Mouse (Mus musculus) forebrain, embryonic 15.5 days (tissue): ENCODE measurements at regions not wholly inside any gene's neighbourhood (a gene's known extent, or its start where the extent isn't known, plus 50 kb on each side); places are given as distances from the start of the nearest gene placed in this dataset.

Experiments used
- ATAC-seq: fragments of 200-750 bp; cut with Nextera tagmentation; replicated peaks from 2 replicates; pipeline ENCODE4 v1.8.0; 2017; ENCODE audit warnings: mild to moderate bottlenecking, moderate TSS enrichment, moderate library complexity
- H3K27ac ChIP-seq: fragments of 300-500 bp; sonication (generic); replicated peaks from 2 replicates; pipeline ENCODE4 v1.5.1; 2015; ENCODE audit warnings: mild to moderate bottlenecking, inconsistent platforms
- H3K27me3 ChIP-seq: fragments of 300-500 bp; sonication (generic); 2 replicates; pipeline ENCODE4 v1.6.1; 2015; ENCODE audit warnings: inconsistent platforms
- H3K36me3 ChIP-seq: fragments of 300-500 bp; sonication (generic); 2 replicates; pipeline ENCODE4 v1.6.1; 2015; ENCODE audit warnings: mild to moderate bottlenecking, inconsistent platforms
- H3K4me1 ChIP-seq: fragments of 300-500 bp; sonication (generic); 2 replicates; pipeline ENCODE4 v1.6.1; 2015; ENCODE audit warnings: inconsistent platforms
- H3K4me2 ChIP-seq: fragments of 300-500 bp; sonication (generic); replicated peaks from 2 replicates; pipeline ENCODE4 v1.6.1; 2015; ENCODE audit warnings: mild to moderate bottlenecking, inconsistent platforms
- H3K4me3 ChIP-seq: fragments of 300-500 bp; sonication (generic); 2 replicates; pipeline ENCODE4 v1.5.1; 2015; ENCODE audit warnings: mild to moderate bottlenecking, inconsistent platforms
- H3K9ac ChIP-seq: fragments of 300-500 bp; sonication (generic); replicated peaks from 2 replicates; pipeline ENCODE4 v1.6.1; 2015; ENCODE audit warnings: mild to moderate bottlenecking, inconsistent platforms
- H3K9me3 ChIP-seq: fragments of 300-500 bp; sonication (generic); 2 replicates; pipeline ENCODE4 v1.6.1; 2016; ENCODE audit warnings: inconsistent platforms
- WGBS: fragments of 180-500 bp; shearing (Covaris S2); methylation state at CpG from one replicate; pipeline ENCODE4 v1.1.7; 2015; ENCODE audit warnings: mixed read lengths; 5-methylcytosine and 5-hydroxymethylcytosine counted together

DNA sequence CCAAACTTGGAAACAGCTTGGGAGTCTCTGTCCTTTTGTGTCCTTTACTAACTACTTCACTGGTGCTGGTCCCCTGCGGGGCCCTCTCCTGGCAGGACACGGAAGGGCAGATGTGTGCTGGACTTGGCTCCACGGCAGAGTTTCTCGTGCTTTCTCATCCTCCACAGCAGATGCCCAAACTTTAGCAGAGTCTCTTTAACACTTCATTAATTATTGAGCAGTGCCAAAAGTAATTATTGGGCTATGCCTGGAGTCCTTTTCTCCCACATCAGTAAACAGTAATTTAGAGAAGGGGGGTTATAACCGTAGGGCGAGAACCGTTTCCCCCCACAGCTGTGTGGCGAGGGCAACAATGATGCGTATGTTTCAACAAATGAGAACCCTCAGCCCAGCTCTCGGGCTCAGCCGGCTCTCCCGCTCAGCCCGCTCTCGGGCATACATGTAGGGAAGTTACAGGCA lies 348.3 kb upstream of the Atp11b start:
- H3K9me3 ChIP-seq, result no peaks in the 10 kb centered on the region
- H3K36me3 ChIP-seq, result no peaks in the 10 kb centered on the region
- H3K27me3 ChIP-seq, result no peaks in the 10 kb centered on the region
- H3K9ac ChIP-seq, result no peak overlapping the region
- peaks cover 25% of the 10 kb centered on the region for H3K4me1 ChIP-seq
- peak; percentile 85 for ATAC-seq
- H3K4me3 ChIP-seq, result no peak overlapping the region
- WGBS, result 12% methylated on average over 14 of the region's 14 CpGs
- peak overlapping the region; percentile 18 for H3K4me2 ChIP-seq
- peak overlapping the region; percentile 80 for H3K27ac ChIP-seq

DNA sequence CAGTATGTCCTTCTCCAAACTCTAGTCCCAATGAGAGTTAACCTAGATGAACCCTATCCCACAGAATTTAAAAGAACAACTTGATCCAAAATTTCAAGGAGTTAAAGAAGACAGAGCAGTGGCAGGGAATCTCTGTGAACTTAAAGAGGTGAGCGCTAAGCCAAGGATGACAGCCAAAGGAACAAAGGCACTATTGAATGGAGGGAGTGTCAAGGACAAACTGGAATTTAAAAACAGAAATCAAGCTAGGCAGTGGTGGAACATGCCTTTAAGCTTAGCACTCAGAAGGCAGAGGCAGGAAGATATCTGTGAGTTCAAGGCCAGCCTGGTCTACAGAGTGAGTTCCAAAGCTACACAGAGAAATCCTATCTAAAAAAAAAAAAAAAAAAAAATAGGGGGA lies 316.2 kb upstream of the Atp11b start:
- Histone ChIP-seq H3K36me3 (no peaks in the 10 kb centered on the region), H3K27ac (no peak overlapping the region), H3K4me2 (no peak overlapping the region), H3K4me1 (no peaks in the 10 kb centered on the region), H3K4me3 (no peak overlapping the region), H3K9ac (no peak overlapping the region), H3K9me3 (no peaks in the 10 kb centered on the region), H3K27me3 (no peaks in the 10 kb centered on the region)
- ATAC-seq, result no peak
- WGBS, result 94% methylated on average over 1 of the region's 1 CpGs

DNA sequence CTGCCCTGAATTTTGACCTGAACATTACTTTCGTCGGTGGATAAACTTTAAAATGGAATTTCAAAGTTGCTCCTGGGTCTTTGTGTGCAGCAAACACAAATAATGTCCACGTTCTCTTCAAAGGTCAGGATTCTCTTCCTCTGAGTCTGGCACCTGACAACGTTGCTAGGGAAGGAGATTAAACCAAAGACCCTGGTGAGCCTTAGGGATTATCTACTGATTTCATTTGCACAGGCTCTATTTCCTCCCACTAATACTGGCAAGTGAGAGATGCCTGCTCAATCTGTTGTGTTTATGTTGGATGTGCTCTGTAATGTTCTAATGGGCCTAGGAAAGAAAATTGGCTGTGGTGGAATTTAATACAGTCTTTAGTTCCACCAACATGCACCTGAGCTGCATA lies 291.0 kb upstream of the Atp11b start:
- H3K4me3 ChIP-seq, result no peak overlapping the region
- 37% methylated on average over 4 of the region's 4 CpGs for WGBS
- no peaks in the 10 kb centered on the region for H3K9me3 ChIP-seq
- H3K4me2 ChIP-seq, result no peak overlapping the region
- H3K4me1 ChIP-seq, result peaks cover 23% of the 10 kb centered on the region
- H3K9ac ChIP-seq, result no peak overlapping the region
- H3K27me3 ChIP-seq, result no peaks in the 10 kb centered on the region
- no peak for ATAC-seq
- H3K27ac ChIP-seq, result no peak overlapping the region
- H3K36me3 ChIP-seq, result no peaks in the 10 kb centered on the region

DNA sequence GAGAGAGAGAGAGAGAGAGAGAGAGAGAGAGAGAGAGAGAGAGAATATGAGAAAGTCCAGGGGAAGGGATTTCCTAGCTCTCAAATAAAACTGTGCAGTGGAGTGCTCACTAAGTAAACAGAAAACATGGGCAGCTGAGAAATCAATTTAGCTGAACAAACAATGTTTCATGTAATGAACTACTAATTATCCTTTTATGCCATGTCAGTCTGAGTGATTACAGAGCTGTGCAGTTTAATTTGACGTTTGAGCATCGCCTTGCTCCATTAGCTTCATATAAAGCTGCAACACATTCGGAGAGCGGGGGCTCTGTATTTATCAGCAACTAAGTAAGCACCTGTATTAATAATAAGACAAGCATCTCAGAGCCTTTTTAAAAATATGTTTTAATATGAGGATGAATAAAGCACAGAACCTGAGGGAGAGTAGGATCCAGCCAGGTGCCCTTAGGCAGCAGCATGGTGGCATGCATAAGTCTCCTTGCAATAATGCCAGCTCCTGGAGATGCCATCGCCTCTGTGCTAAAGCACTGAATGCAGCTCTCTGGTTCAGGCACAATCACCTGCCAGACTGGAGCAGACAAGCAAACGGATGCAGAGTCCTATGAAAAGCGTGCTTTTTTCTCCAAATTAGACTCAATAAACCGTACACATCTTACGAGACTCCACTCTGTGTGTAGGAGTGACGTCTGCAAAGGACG lies 289.5 kb upstream of the Atp11b start:
- H3K36me3 ChIP-seq, result no peaks in the 10 kb centered on the region
- H3K9me3 ChIP-seq, result no peaks in the 10 kb centered on the region
- no peaks in the 10 kb centered on the region for H3K27me3 ChIP-seq
- WGBS, result 31% methylated on average over 11 of the region's 11 CpGs
- H3K4me1 ChIP-seq, result peaks cover 23% of the 10 kb centered on the region
- H3K9ac ChIP-seq, result no peak overlapping the region
- no peak overlapping the region for H3K27ac ChIP-seq
- H3K4me3 ChIP-seq, result no peak overlapping the region
- no peak overlapping the region for H3K4me2 ChIP-seq
- ATAC-seq, result peak; percentile 76

DNA sequence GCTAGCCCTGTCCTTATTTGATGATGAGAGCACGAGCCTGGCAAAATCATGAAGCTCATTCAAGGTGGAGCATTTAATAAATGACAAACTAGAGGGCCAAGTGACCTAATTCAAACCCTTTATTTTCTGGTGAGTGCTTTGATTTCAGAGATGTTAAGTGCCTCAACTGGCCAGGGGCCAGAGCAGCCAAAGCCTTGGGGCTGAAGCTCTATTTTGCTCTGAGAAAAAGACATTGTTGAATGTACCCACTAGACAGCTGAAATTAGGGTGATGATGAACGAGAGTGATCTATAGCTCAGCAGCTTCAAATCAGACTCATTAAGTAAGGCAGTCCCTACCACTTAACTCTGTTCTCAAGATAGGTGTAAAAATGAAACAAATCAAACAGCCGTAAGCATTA lies 287.9 kb upstream of the Atp11b start:
- Histone ChIP-seq H3K9ac (no peak overlapping the region), H3K4me1 (peaks cover 23% of the 10 kb centered on the region), H3K4me3 (no peak overlapping the region), H3K4me2 (no peak overlapping the region), H3K36me3 (no peaks in the 10 kb centered on the region), H3K27me3 (no peaks in the 10 kb centered on the region), H3K27ac (no peak overlapping the region), H3K9me3 (no peaks in the 10 kb centered on the region)
- 23% methylated on average over 3 of the region's 3 CpGs for WGBS
- 0 out of 2 replicates have a peak, but pooled peaks have one; percentile 38 for ATAC-seq

DNA sequence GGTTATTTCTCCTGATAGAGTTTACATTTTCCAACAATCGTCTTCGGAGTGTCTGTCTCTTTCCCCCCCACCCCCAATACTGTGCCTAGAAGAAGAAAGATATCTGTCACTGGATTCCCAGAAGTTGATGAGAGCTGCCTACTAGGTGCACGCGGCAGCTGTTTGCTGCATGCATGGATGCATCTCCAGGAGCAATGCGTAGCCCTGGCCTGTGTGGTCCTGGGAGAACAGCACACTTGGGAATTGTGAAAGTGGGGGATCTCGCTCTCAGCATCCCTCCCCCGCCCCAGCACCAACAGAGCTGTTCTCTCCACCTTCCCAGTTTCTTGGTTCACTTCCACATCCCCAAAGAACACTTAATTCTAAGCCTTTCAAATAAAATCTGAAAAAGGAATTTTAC lies 280.6 kb upstream of the Atp11b start:
- Histone ChIP-seq H3K36me3 (no peaks in the 10 kb centered on the region), H3K4me3 (no peak overlapping the region), H3K9ac (no peak overlapping the region), H3K4me1 (peaks cover 9% of the 10 kb centered on the region; the same call in 1 of the 2 replicates), H3K27ac (no peak overlapping the region), H3K27me3 (no peaks in the 10 kb centered on the region), H3K4me2 (no peak overlapping the region), H3K9me3 (no peaks in the 10 kb centered on the region)
- WGBS, result 69% methylated on average over 7 of the region's 7 CpGs
- no peak for ATAC-seq

DNA sequence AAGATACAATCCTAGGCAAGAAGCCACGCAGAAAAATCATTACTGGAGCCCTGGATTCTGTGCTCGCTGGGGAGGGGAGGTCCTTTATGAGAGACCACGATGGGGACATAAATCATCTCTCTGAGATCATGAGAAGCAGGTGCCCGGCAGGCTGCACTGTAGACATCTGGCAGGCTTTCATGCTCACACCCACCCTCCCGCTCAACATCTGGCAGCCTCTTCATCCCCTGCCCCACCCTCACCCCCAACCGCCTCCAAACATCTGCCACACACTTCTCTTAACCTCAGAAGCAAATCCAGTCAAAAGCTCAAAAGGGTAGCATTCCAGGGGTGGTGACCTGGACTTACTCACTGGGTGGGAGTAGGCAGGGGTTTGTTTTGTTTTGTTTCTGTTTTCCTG lies 279.5 kb upstream of the Atp11b start:
- no peak for ATAC-seq
- Histone ChIP-seq H3K27me3 (no peaks in the 10 kb centered on the region), H3K4me2 (no peak overlapping the region), H3K4me1 (peaks cover 9% of the 10 kb centered on the region; the same call in 1 of the 2 replicates), H3K4me3 (no peak overlapping the region), H3K9ac (no peak overlapping the region), H3K9me3 (no peaks in the 10 kb centered on the region), H3K36me3 (no peaks in the 10 kb centered on the region), H3K27ac (no peak overlapping the region)
- 47% methylated on average over 6 of the region's 6 CpGs for WGBS

DNA sequence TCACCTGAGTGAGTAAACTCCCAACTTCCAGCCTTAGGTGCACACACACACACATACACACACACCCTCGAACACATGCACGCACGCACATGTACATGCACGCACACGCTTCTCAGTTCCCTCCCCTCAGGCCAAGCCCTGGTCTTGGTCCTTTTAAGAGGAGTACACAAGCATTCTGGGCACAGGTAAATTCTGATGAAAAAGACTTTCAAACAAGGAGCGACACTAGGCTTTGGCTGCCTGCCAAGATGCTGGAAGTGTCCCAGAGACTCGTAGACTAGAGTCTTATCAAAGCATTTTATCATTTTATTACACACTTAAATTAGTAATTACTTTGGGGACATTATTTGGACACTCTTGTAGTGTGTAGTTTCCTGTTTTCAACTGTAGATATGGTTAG lies 278.6 kb upstream of the Atp11b start:
- H3K4me1 ChIP-seq, result peaks cover 9% of the 10 kb centered on the region; the same call in 1 of the 2 replicates
- no peak overlapping the region for H3K4me2 ChIP-seq
- H3K27ac ChIP-seq, result no peak overlapping the region
- H3K36me3 ChIP-seq, result no peaks in the 10 kb centered on the region
- 67% methylated on average over 7 of the region's 7 CpGs for WGBS
- no peak for ATAC-seq
- H3K9ac ChIP-seq, result no peak overlapping the region
- H3K4me3 ChIP-seq, result no peak overlapping the region
- no peaks in the 10 kb centered on the region for H3K27me3 ChIP-seq
- H3K9me3 ChIP-seq, result no peaks in the 10 kb centered on the region

DNA sequence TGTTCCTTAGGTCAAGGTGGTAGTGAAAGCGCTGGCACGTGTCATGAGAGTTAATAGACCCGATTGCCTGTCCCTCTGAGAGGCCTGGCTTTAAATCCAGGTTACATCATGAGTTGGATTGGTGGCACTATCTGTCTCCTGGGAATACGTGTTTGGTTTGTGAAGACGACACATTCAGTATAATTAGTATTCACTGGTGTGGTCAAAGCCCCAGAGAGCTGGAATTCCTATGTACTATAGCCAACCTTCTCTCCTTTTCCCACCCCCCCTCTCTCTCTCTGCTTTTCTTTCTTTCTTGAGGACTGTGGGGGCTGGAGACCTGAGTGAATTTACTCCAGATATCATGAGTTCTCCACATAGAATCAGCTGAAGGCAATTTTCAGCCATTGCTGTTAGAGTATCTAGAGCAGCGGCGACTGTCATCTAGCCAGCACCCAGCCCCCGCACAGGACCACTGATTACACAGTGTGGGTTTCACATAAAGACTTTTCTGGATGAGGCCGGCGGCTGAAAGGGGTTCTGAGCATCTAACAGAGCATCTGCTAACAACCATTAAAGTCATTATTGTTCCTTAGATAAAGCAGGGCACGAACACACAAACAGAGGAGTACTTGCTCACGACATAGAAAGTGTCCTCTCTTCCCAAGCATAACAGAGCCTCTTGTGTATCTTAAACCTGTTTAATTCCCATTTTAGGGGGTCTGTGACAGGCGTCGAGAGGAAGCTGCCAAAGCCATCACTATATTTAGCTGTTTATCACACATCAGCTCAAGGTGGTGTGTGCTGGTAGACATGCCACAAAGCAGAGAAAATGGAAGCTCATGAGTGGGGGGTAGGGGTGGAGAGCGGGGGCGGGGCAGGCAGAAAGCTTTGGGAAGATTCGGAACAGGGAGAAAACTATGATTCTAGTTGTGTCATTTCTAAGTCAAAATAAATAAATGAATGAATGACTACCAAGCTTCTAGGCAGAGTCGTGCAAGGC lies 272.9 kb upstream of the Atp11b start:
- no peak overlapping the region for H3K4me2 ChIP-seq
- H3K9ac ChIP-seq, result no peak overlapping the region
- peaks cover 20% of the 10 kb centered on the region for H3K4me1 ChIP-seq
- H3K4me3 ChIP-seq, result no peak overlapping the region
- no peaks in the 10 kb centered on the region for H3K9me3 ChIP-seq
- H3K36me3 ChIP-seq, result no peaks in the 10 kb centered on the region
- ATAC-seq, result 0 out of 2 replicates have a peak, but pooled peaks have one; percentile 32
- H3K27me3 ChIP-seq, result no peaks in the 10 kb centered on the region
- H3K27ac ChIP-seq, result no peak overlapping the region
- whole genome bisulfite sequencing, result 37% methylated on average over 18 of the region's 18 CpGs

DNA sequence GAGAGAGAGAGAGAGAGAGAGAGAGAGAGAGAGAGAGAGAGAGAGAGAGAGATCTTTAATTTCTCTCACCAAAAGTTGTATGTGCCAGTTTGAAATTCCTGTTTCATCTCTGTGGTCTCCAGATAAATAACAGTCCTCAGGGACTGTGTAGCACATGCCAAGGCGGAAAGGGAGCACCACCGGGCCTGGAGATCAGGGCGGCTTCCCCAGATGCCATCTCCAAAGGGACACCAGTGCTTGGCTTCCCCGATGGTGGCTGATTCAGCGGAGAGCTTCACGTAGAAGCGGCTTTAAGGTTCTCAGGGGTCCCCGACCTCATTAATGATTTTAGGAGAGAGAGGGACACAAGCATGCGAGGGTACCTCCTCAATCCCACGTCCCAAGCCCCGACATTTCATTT lies 272.1 kb upstream of the Atp11b start:
- Histone ChIP-seq H3K27me3 (no peaks in the 10 kb centered on the region), H3K9me3 (no peaks in the 10 kb centered on the region), H3K36me3 (no peaks in the 10 kb centered on the region), H3K4me3 (peak overlapping the region; percentile 17), H3K9ac (peak overlapping the region; percentile 3; the same call in 1 of the 2 replicates), H3K4me2 (peak overlapping the region; percentile 41), H3K27ac (no peak overlapping the region), H3K4me1 (peaks cover 20% of the 10 kb centered on the region)
- 11% methylated on average over 11 of the region's 11 CpGs for WGBS
- peak; percentile 63 for ATAC-seq

DNA sequence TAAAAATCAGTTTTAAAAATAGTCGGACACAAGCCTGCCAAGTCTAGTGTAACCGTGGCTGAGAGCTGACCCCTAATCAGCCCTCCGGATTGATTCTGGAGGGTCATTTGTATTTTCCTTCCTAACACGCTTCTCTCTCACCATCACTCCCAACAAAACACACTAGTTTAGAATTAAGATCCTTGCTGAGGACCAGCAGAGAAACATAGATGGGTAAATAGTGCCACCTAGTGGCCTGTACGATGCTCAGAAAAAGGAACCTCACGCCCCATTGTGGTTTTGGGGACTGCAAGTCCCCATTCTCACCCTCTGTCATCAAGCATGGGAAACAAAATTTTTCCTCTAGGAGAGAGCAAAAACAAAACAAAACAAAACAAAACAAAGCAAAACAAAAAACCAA lies 271.6 kb upstream of the Atp11b start:
- ATAC-seq, result peak; percentile 87
- Histone ChIP-seq H3K4me1 (peaks cover 20% of the 10 kb centered on the region), H3K27me3 (no peaks in the 10 kb centered on the region), H3K4me2 (peak overlapping the region; percentile 41), H3K36me3 (no peaks in the 10 kb centered on the region), H3K9ac (peak overlapping the region; percentile 3; the same call in 1 of the 2 replicates), H3K4me3 (peak overlapping the region; percentile 17), H3K9me3 (no peaks in the 10 kb centered on the region), H3K27ac (no peak overlapping the region)
- 0% methylated on average over 6 of the region's 6 CpGs for WGBS

DNA sequence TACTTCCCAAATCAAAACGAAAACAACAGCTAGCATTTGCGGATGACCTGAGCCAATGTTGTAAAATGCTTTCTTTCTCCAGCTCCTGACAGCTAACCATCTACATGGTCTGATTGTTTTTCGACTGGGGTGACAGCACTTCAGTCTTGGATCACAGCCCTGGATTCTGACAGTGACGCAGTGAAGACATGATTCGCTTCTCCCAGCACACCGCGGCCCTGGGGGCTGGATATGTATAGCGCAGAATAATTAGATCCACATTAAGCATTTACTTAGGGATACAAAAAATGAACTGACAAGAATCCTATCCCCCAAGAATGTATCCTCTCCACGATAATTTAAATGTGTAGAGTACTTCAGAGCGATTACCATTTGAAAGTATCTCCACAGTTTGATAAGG lies 271.1 kb upstream of the Atp11b start:
- 65% methylated on average over 10 of the region's 10 CpGs for WGBS
- Histone ChIP-seq H3K27me3 (no peaks in the 10 kb centered on the region), H3K9me3 (no peaks in the 10 kb centered on the region), H3K36me3 (no peaks in the 10 kb centered on the region), H3K4me3 (no peak overlapping the region), H3K9ac (no peak overlapping the region), H3K27ac (no peak overlapping the region), H3K4me1 (peaks cover 20% of the 10 kb centered on the region), H3K4me2 (no peak overlapping the region)
- ATAC-seq, result peak; percentile 35; the same call in 1 of the 2 replicates
